Mouse (Mus musculus): Measurements from ENCODE around the gene Gsg1l.

DNA sequence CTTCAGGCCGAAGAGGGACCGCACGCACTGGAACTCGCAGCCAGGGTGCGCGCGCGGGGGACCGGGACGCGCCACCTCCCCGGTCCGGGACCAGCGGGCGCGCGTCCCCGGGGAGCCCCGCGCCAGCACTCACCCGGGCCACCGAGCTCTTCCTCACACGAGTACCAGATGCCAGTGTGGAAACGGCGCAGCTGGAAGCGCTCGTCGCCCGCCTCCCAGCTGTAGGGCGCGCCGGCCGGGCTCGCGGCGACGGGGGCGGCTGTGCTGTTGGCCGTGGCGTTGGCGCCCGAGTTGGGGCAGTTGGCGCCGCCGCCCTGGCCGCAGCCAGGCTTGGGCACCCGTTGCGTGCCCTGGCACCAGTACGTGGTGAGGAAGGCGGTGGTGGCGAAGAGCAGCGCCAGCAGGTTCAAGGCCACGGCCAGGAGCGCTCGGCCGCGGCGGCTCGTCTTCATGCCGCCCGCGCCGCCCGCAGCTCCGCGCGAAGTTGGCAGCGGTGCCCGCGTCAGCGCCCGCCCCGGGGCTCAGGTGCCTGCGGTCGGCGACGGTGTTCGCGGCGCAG is 405 bp downstream of the Gsg1l start:
- TF ChIP-seq CTCF (IDR thresholded peaks at IDR 0.05; ENCODE audit: extremely low read depth, insufficient read depth, insufficient read length, insufficient replicate concordance) (no peak), POLR2A (IDR thresholded peaks at IDR 0.05; ENCODE audit: low read depth, low read length) (no peak)
